Mouse (Mus musculus): Measurements from ENCODE around the gene Plpp3.

DNA sequence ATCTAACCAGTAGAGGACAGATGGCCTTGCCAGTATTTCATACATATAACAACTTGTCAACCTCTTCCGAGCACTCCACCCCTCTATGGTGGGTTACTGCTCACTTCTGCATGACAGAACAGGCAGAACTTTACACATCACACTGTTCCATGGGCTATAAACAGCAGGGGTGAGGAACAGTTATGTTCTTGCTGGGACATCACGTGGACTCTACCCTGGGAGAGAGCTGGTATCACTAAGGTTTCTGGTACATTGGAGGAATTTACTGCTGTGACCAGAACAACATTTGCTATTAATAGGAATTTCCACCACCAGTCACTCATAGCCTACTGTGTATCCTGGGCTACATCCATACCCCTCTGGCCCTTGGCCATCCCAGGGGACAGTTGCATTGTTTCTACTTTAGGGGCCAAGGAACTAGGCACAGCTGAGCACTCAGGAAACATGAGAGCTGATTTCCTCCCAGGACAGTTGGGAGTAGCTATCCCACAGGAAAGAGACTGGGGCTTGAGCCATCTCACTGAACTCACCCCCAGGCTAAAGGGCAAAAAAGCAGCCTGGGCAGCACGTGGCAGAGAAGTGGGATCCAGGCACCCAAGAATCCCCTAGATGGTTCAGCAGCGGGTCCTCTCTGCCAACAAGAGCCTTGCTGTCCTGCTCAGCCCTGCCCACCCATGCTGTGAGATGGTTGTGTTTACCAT, 23.6 kb upstream of the Plpp3 start:
- TF ChIP-seq POLR2A (IDR thresholded peaks at IDR 0.05; ENCODE audit: extremely low read depth, insufficient read depth, low read length) (no peak), CTCF (IDR thresholded peaks at IDR 0.05; ENCODE audit: extremely low read depth, insufficient read depth, low read length) (no peak)
